ENCODE assay signal across 17 mouse cellular contexts in the genomic region with DNA sequence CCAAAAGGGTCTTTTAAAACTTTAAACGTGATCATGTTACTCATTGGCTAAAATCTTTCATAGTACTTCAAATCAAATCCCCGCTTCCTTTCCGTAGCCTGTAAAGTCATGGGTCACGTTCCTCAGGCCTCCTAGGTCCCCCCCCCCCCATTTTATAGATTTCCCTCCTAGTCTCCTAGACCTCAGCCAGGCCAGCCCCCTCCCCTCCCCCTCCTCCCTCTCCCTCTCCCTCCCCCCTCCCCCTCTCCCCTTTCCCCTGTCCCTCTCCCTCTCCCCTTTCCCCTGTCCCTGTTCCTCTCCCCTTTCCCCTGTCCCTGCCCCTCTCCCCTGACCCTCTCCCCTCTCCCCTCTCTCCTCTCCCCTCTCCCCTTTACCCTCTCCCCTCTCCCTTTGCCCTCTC. TPM values are rescaled to one million over a fixed set of nuclear protein-coding genes. Genes with fewer than 3 reads are reported as not detected.
"Had no signal": no experiment of that assay in that cellular context is flagged by ENCODE, and none has a peak within 500 bp of the region (broad histone marks: within the 10 kb centered on the region; RNA-seq: fewer than 3 reads in every experiment).

No protein-coding gene starts in this region.

RNA-seq across cellular contexts. Expression of a gene that starts 51.8 kb away (rescaled TPM):
- total RNA-seq: common myeloid progenitor, adult 5-6 weeks; forebrain, postnatal 0 days; gastrocnemius, adult 18-20 months; gastrocnemius, adult 2 months; gastrocnemius, adult 8-10 months; gastrocnemius, postnatal 10 days; gastrocnemius, postnatal 14 days; gastrocnemius, postnatal 25 days; gastrocnemius, postnatal 36 days; gastrocnemius, postnatal 4 days; granulocyte monocyte progenitor cell, adult 5-6 weeks; heart, adult 18-20 months; heart, adult 2 months had no signal
- polyA plus RNA-seq: embryonic facial prominence, embryonic 12.5 days; erythroblast, embryonic 14.5 days; forebrain, embryonic 16.5 days; gonadal fat pad, adult 2 months; heart, adult 2 months had no signal
